Mouse (Mus musculus) liver, postnatal 0 days (tissue): ENCODE data around the gene Nr2f6. TPM values are rescaled to one million over a fixed set of nuclear protein-coding genes. Genes with fewer than 3 reads are reported as not detected.

Experiments
- ATAC-seq: fragments of 200-750 bp; cut with Nextera tagmentation; 2 replicates; pipeline ENCODE4 v1.8.0; 2017; ENCODE audit warnings: mild to moderate bottlenecking, moderate library complexity
- DNase-seq: peaks from one replicate; pipeline ENCODE4 v3.0.0-alpha.2; 2016
- H3K27ac ChIP-seq: fragments of 300-500 bp; sonication (generic); 2 replicates; pipeline ENCODE4 v1.5.1; 2014; ENCODE audit warnings: antibody characterized with exemption, moderate library complexity, mild to moderate bottlenecking, low read depth
- H3K27me3 ChIP-seq: fragments of 300-500 bp; sonication (generic); 2 replicates; pipeline ENCODE4 v1.6.1; 2014; ENCODE audit warnings: low read length, control low read depth, mixed read lengths; ENCODE audit not compliant: insufficient read depth
- H3K36me3 ChIP-seq: fragments of 300-500 bp; sonication (generic); replicated peaks from 2 replicates; pipeline ENCODE4 v1.6.1; 2014; ENCODE audit warnings: mild to moderate bottlenecking, control low read depth, low read length, moderate library complexity, mixed read lengths; ENCODE audit not compliant: insufficient read depth
- H3K4me1 ChIP-seq: fragments of 300-500 bp; sonication (generic); 2 replicates; pipeline ENCODE4 v1.6.1; 2014; ENCODE audit warnings: antibody characterized with exemption, mild to moderate bottlenecking, control low read depth; ENCODE audit not compliant: insufficient read depth
- H3K4me2 ChIP-seq: fragments of 300-500 bp; sonication (generic); 2 replicates; pipeline ENCODE4 v1.6.1; 2014; ENCODE audit warnings: low read depth, mild to moderate bottlenecking, low read length, moderate library complexity, mixed read lengths
- H3K4me3 ChIP-seq: fragments of 300-500 bp; sonication (generic); 2 replicates; pipeline ENCODE4 v1.5.1; 2014; ENCODE audit warnings: low read depth, low read length
- H3K9ac ChIP-seq: fragments of 300-500 bp; sonication (generic); replicated peaks from 2 replicates; pipeline ENCODE4 v1.6.1; 2014; ENCODE audit warnings: mild to moderate bottlenecking, moderate library complexity
- H3K9me3 ChIP-seq: fragments of 300-500 bp; sonication (generic); 2 replicates; pipeline ENCODE4 v1.6.1; 2016; ENCODE audit warnings: mild to moderate bottlenecking, control low read depth, low read length, mixed read lengths
- CTCF ChIP-seq: sonication (generic); IDR thresholded peaks from 2 replicates; pipeline ENCODE4 v1.5.1; 2016; ENCODE audit warnings: antibody characterized with exemption, low read depth
- EP300 ChIP-seq: IDR thresholded peaks from 2 replicates; pipeline ENCODE4 v1.6.1; 2016; ENCODE audit warnings: antibody characterized with exemption, low read depth, mild to moderate bottlenecking
- WGBS: fragments of 180-500 bp; shearing (Covaris S2); extraction: QIAGEN DNeasy Blood & Tissue Kit; methylation state at CpG from one replicate; pipeline ENCODE4 v1.1.7; 2014; ENCODE audit not compliant: insufficient replicate concordance; 5-methylcytosine and 5-hydroxymethylcytosine counted together
- polyA plus RNA-seq: library from polyadenylated mRNA; unstranded; fragments of >200 nt; fragmentation: Nextera tagmentation; extraction: Ambion mirVana; gene quantifications from 2 replicates; pipeline ENCODE4 v1.2.1, GENCODE M21; 2015

Nr2f6 gene
- polyA plus RNA-seq, 1 experiment from 2014 or later = 38.0 TPM

DNA sequence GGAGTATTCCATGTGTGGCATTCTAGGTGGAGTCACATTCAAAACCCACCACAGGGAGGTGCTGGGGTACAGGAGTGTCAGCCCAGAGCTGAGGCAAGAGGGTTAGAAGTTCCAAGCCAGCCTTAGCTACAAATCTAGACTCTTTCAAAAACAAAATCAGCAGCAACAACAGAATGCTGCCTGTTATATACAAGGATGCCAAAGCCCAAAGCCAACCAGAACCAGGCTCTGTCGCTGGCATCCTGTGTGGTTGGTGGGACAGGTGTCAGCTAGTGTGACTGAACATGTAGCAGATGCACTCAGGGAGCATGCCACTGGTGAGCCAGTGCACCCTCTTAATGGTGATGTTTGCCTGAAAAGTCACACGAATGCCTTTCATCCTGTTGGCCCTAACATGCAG is 19.1 kb upstream of the Nr2f6 start:
- ATAC-seq (no peak), DNase-seq (no peak)
- no peaks in the 10 kb centered on the region for H3K27me3 ChIP-seq
- H3K36me3 ChIP-seq = peaks cover 18% of the 10 kb centered on the region
- H3K9ac ChIP-seq = no peak overlapping the region
- H3K4me1 ChIP-seq = peaks cover 22% of the 10 kb centered on the region
- no peaks in the 10 kb centered on the region for H3K9me3 ChIP-seq
- no peak for TF ChIP-seq CTCF
- TF ChIP-seq EP300 = no peak
- no peak overlapping the region for H3K4me3 ChIP-seq
- no peak overlapping the region for H3K4me2 ChIP-seq
- H3K27ac ChIP-seq = no peak overlapping the region
- WGBS = 87% methylated on average over 2 of the region's 2 CpGs

DNA sequence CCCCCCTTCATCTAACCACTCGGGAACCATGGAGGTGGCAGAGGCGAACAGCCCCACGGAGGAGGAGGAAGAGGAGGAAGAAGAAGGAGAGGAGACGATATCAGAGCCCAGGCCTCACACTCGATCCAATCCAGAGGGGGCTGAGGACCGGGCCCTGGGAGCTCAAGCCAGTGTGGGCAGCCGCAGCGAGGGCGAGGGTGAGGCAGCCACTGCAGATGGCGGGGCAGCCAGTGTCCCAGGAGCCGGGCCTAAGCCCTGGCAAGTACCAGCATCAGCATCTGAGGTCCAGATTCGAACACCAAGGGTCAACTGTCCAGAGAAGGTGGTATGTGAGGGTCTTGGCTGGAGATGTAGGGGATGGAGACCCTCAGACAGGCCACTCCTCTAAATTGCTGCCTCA is 15.9 kb upstream of the Nr2f6 start:
- Histone ChIP-seq H3K36me3 (peaks cover 16% of the 10 kb centered on the region), H3K4me2 (peak overlapping the region; percentile 97), H3K4me1 (peaks cover 12% of the 10 kb centered on the region), H3K9ac (0 out of 2 replicates have a peak overlapping the region, but pooled peaks have one; percentile 83), H3K27me3 (no peaks in the 10 kb centered on the region), H3K9me3 (no peaks in the 10 kb centered on the region), H3K27ac (no peak overlapping the region), H3K4me3 (peak overlapping the region; percentile 98; the same call in 1 of the 2 replicates)
- 80% methylated on average over 12 of the region's 12 CpGs for WGBS
- no peak for ATAC-seq
- DNase-seq = no peak
- TF ChIP-seq CTCF = no peak

DNA sequence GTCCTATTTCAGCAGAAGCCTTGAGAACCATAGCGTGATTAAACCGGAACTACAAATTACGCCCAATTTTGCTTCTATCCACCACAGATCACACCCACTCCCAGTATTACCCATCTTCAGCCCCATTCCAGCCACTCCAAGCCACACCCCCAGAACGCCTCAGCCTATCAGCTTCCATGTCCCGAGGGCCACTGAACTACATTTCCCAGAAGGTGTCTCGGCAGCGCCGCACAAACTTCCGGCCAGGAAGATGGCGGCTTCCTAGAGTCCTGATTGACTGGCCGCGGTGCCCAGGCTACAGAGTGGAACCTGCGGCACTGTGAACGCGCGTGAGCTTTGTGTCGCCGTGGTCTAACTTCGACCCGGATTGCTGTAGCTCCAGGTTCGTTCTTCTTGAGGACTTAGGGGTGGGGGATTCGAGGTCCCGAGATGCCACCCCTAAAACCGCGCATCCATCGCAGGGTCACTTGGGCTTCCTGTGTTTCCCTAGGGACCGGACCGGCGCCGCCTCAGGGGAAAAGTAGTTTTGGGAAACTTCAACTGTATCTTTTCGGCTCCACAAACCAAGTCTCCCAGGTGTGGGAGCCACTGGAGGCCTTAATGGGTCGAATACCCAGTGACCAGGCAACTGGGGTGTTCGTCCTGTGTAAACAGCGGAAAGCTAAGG is 15.0 kb upstream of the Nr2f6 start, which contains the start of gene Babam1:
Gene Babam1 (plus strand): TSS at position 223 of the 667 bp plus-strand sequence.
- peak within 1 kb of the TSS; percentile 83 for H3K9ac ChIP-seq
- H3K27me3 ChIP-seq = no peaks in the 10 kb centered on the region
- WGBS = under 1% methylated on average over 34 of the region's 34 CpGs
- peak; percentile 92 for DNase-seq
- peaks cover 12% of the 10 kb centered on the region for H3K4me1 ChIP-seq
- TF ChIP-seq EP300 (0 out of 2 replicates have a peak, but pooled peaks have one; percentile 13), CTCF (no peak)
- ATAC-seq = peak; percentile 95
- peaks cover 16% of the 10 kb centered on the region for H3K36me3 ChIP-seq
- peak within 1 kb of the TSS; percentile 98 for H3K4me3 ChIP-seq
- peak within 1 kb of the TSS; percentile 97 for H3K4me2 ChIP-seq
- H3K27ac ChIP-seq = peak within 1 kb of the TSS; percentile 71
- H3K9me3 ChIP-seq = no peaks in the 10 kb centered on the region

- peaks cover 15% of the 10 kb centered on the region for H3K36me3 ChIP-seq
- no peak within 1 kb of the TSS for H3K9ac ChIP-seq
- peak within 1 kb of the TSS; percentile 97 for H3K4me2 ChIP-seq
- H3K4me3 ChIP-seq = peak within 1 kb of the TSS; percentile 98
- H3K9me3 ChIP-seq = no peaks in the 10 kb centered on the region
- DNase-seq = no peak
- TF ChIP-seq EP300 (no peak; the same call in 1 of the 2 replicates), CTCF (no peak)
- ATAC-seq = no peak
- peak within 1 kb of the TSS; percentile 41 for H3K27ac ChIP-seq
- peaks cover 12% of the 10 kb centered on the region for H3K4me1 ChIP-seq
- H3K27me3 ChIP-seq = no peaks in the 10 kb centered on the region
- WGBS = 74% methylated on average over 9 of the region's 9 CpGs
These were observed 13.9 kb upstream of the Nr2f6 start, which contains the start of gene Ushbp1 for GRCm38 (mm10) chr8:71395629-71396028. TSS of gene Ushbp1 (minus strand) at chr8:71395802.

DNA sequence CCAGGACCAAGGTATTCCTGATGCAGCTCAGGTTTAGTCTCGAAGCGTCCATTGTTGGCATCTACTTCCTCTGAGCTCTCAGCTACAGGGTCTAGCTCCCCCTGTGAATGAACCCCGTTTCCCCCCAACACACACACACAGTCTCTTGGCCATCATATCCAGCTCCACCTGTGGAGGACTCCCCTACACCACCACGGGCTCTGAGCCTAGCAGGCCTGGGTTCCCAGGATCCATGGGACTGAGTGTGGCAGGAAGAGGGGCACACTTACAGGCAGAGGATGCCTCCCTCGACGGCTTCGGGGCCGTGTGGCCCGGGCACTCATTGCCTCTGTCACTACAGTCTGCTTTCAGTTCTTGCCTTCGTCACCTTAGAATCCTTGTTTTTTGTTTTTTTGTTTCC is 13.3 kb upstream of the Nr2f6 start:
- H3K4me2 ChIP-seq = peak overlapping the region; percentile 16
- peaks cover 12% of the 10 kb centered on the region for H3K36me3 ChIP-seq
- ATAC-seq (no peak), DNase-seq (no peak)
- peak overlapping the region; percentile 41; the same call in 1 of the 2 replicates for H3K27ac ChIP-seq
- H3K9me3 ChIP-seq = no peaks in the 10 kb centered on the region
- WGBS = 85% methylated on average over 10 of the region's 10 CpGs
- H3K27me3 ChIP-seq = no peaks in the 10 kb centered on the region
- no peak overlapping the region for H3K9ac ChIP-seq
- peaks cover 12% of the 10 kb centered on the region for H3K4me1 ChIP-seq
- H3K4me3 ChIP-seq = no peak overlapping the region
- no peak for TF ChIP-seq EP300
- TF ChIP-seq CTCF = no peak

GRCm38 (mm10) chr8:71394481-71394880 is 12.7 kb upstream of the Nr2f6 start:
- Histone ChIP-seq H3K4me2 (peak overlapping the region; percentile 16), H3K36me3 (peaks cover 9% of the 10 kb centered on the region; the same call in 1 of the 2 replicates), H3K9me3 (no peaks in the 10 kb centered on the region), H3K4me3 (no peak overlapping the region), H3K27me3 (no peaks in the 10 kb centered on the region), H3K27ac (no peak overlapping the region), H3K4me1 (peaks cover 12% of the 10 kb centered on the region), H3K9ac (no peak overlapping the region)
- DNase-seq (no peak), ATAC-seq (no peak)
- no peak for TF ChIP-seq EP300
- no peak for TF ChIP-seq CTCF
- 79% methylated on average over 7 of the region's 7 CpGs for WGBS
